Mouse (Mus musculus) frontal cortex, postnatal 25 days (tissue): Measurements from ENCODE around the gene Olfr1089.

Source experiments
- DNase-seq, 2 experiments: peaks; one replicate each; pipeline ENCODE4 v3.0.0; 2022; ENCODE audit warnings: low spot score in 2 of 2

Gene Olfr1089

GRCm38 (mm10) chr2:86733601-86734000 lies at the start of gene Olfr1089:
Gene Olfr1089 (minus strand): TSS chr2:86733701.
- no peak for DNase-seq

GRCm38 (mm10) chr2:86782179-86782578 lies 48.7 kb upstream of the Olfr1089 start, which contains the start of gene Olfr1093:
Gene Olfr1093 (plus strand): TSS chr2:86782479.
- no peak for DNase-seq

- DNase-seq = no peak
These were observed 27.5 kb upstream of the Olfr1089 start for GRCm38 (mm10) chr2:86761050-86761449.

GRCm38 (mm10) chr2:86758893-86759292 lies 25.4 kb upstream of the Olfr1089 start, which contains the start of gene Olfr1090:
Gene Olfr1090 (minus strand): TSS chr2:86758993.
- no peak for DNase-seq

- DNase-seq = no peak
These were observed 35.2 kb downstream of the Olfr1089 start, which contains the start of gene Olfr1087 for GRCm38 (mm10) chr2:86698295-86698694. Gene Olfr1087 (minus strand): TSS chr2:86698395.
